Mouse (Mus musculus): ENCODE measurements around the gene Smad3.

DNA sequence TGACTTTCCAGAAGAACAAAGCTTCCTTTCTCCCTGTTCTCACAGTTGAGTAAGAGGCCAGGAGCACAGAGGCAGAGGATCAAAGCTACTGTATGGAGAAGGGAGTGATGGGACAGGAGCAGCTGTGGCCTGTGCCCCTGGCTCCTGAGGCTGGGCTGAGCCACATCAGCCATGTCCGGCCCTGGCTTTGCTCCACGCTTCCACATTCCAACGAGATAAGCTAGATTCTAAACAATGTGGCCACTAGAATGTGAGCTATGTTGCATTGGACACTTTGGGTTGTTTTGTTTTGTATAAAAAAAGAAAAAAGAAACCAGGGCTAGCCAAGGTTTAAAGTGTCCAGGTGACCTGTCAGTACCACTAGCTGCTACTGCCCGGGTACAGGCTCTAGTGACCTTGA lies 100.6 kb downstream of the Smad3 start:
- no peak for TF ChIP-seq EP300 (optimal IDR thresholded peaks at IDR 0.05)
- TF ChIP-seq CTCF (IDR thresholded peaks at IDR 0.05; ENCODE audit: low read depth) = no peak

Data from stomach, postnatal 0 days (tissue).